Mouse (Mus musculus) liver, postnatal 0 days (tissue): ENCODE results near the gene Ndufa3. TPM values are rescaled to one million over a fixed set of nuclear protein-coding genes. Genes with fewer than 3 reads are reported as not detected.

Source experiments
- ATAC-seq: fragments of 200-750 bp; cut with Nextera tagmentation; 2 replicates; pipeline ENCODE4 v1.8.0; 2017; ENCODE audit warnings: mild to moderate bottlenecking, moderate library complexity
- DNase-seq: peaks from one replicate; pipeline ENCODE4 v3.0.0-alpha.2; 2016
- H3K27ac ChIP-seq: fragments of 300-500 bp; sonication (generic); 2 replicates; pipeline ENCODE4 v1.5.1; 2014; ENCODE audit warnings: antibody characterized with exemption, moderate library complexity, mild to moderate bottlenecking, low read depth
- H3K27me3 ChIP-seq: fragments of 300-500 bp; sonication (generic); 2 replicates; pipeline ENCODE4 v1.6.1; 2014; ENCODE audit warnings: low read length, control low read depth, mixed read lengths; ENCODE audit not compliant: insufficient read depth
- H3K36me3 ChIP-seq: fragments of 300-500 bp; sonication (generic); replicated peaks from 2 replicates; pipeline ENCODE4 v1.6.1; 2014; ENCODE audit warnings: mild to moderate bottlenecking, control low read depth, low read length, moderate library complexity, mixed read lengths; ENCODE audit not compliant: insufficient read depth
- H3K4me1 ChIP-seq: fragments of 300-500 bp; sonication (generic); 2 replicates; pipeline ENCODE4 v1.6.1; 2014; ENCODE audit warnings: antibody characterized with exemption, mild to moderate bottlenecking, control low read depth; ENCODE audit not compliant: insufficient read depth
- H3K4me2 ChIP-seq: fragments of 300-500 bp; sonication (generic); 2 replicates; pipeline ENCODE4 v1.6.1; 2014; ENCODE audit warnings: low read depth, mild to moderate bottlenecking, low read length, moderate library complexity, mixed read lengths
- H3K4me3 ChIP-seq: fragments of 300-500 bp; sonication (generic); 2 replicates; pipeline ENCODE4 v1.5.1; 2014; ENCODE audit warnings: low read depth, low read length
- H3K9ac ChIP-seq: fragments of 300-500 bp; sonication (generic); replicated peaks from 2 replicates; pipeline ENCODE4 v1.6.1; 2014; ENCODE audit warnings: mild to moderate bottlenecking, moderate library complexity
- H3K9me3 ChIP-seq: fragments of 300-500 bp; sonication (generic); 2 replicates; pipeline ENCODE4 v1.6.1; 2016; ENCODE audit warnings: mild to moderate bottlenecking, control low read depth, low read length, mixed read lengths
- CTCF ChIP-seq: sonication (generic); IDR thresholded peaks from 2 replicates; pipeline ENCODE4 v1.5.1; 2016; ENCODE audit warnings: antibody characterized with exemption, low read depth
- EP300 ChIP-seq: IDR thresholded peaks from 2 replicates; pipeline ENCODE4 v1.6.1; 2016; ENCODE audit warnings: antibody characterized with exemption, low read depth, mild to moderate bottlenecking
- WGBS: fragments of 180-500 bp; shearing (Covaris S2); extraction: QIAGEN DNeasy Blood & Tissue Kit; methylation state at CpG from one replicate; pipeline ENCODE4 v1.1.7; 2014; ENCODE audit not compliant: insufficient replicate concordance; 5-methylcytosine and 5-hydroxymethylcytosine counted together
- polyA plus RNA-seq: library from polyadenylated mRNA; unstranded; fragments of >200 nt; fragmentation: Nextera tagmentation; extraction: Ambion mirVana; gene quantifications from 2 replicates; pipeline ENCODE4 v1.2.1, GENCODE M21; 2015

The Ndufa3 gene
- polyA plus RNA-seq, 1 experiment from 2014 or later, result 415 TPM

GRCm38 (mm10) chr7:3607391-3607790, 9.8 kb upstream of the Ndufa3 start:
- 77% methylated on average over 6 of the region's 6 CpGs for WGBS

GRCm38 (mm10) chr7:3608668-3609067, 8.5 kb upstream of the Ndufa3 start:
- ATAC-seq (peak; percentile 59), DNase-seq (no peak)
- WGBS, result 63% methylated on average over 3 of the region's 3 CpGs
- no peak overlapping the region for H3K4me2 ChIP-seq
- no peak overlapping the region for H3K4me3 ChIP-seq
- H3K9me3 ChIP-seq, result no peaks in the 10 kb centered on the region
- H3K27me3 ChIP-seq, result no peaks in the 10 kb centered on the region
- no peak overlapping the region for H3K9ac ChIP-seq
- TF ChIP-seq CTCF (no peak), EP300 (no peak)
- H3K4me1 ChIP-seq, result no peaks in the 10 kb centered on the region
- H3K36me3 ChIP-seq, result no peaks in the 10 kb centered on the region
- peak overlapping the region; percentile 76 for H3K27ac ChIP-seq

More at GRCm38 (mm10) chr7:3607391-3607790, 9.8 kb upstream of the Ndufa3 start:
- no peak for TF ChIP-seq EP300
- TF ChIP-seq CTCF, result no peak
- Histone ChIP-seq H3K4me2 (no peak overlapping the region), H3K9me3 (no peaks in the 10 kb centered on the region), H3K27ac (no peak overlapping the region), H3K4me1 (no peaks in the 10 kb centered on the region), H3K36me3 (no peaks in the 10 kb centered on the region), H3K27me3 (no peaks in the 10 kb centered on the region), H3K9ac (no peak overlapping the region), H3K4me3 (no peak overlapping the region)
- no peak for ATAC-seq
- no peak for DNase-seq

- peak; percentile 89 for ATAC-seq
- peak; percentile 74 for DNase-seq
Measured at GRCm38 (mm10) chr7:3609082-3609481, 8.1 kb upstream of the Ndufa3 start.

GRCm38 (mm10) chr7:3610437-3610836, 6.7 kb upstream of the Ndufa3 start:
- Histone ChIP-seq H3K4me1 (no peaks in the 10 kb centered on the region), H3K9me3 (no peaks in the 10 kb centered on the region), H3K27ac (no peak overlapping the region), H3K27me3 (no peaks in the 10 kb centered on the region), H3K4me2 (no peak overlapping the region), H3K36me3 (no peaks in the 10 kb centered on the region), H3K9ac (no peak overlapping the region), H3K4me3 (no peak overlapping the region)
- DNase-seq (no peak), ATAC-seq (no peak)
- WGBS, result 53% methylated on average over 3 of the region's 3 CpGs
- TF ChIP-seq EP300, result no peak
- TF ChIP-seq CTCF, result no peak

More at GRCm38 (mm10) chr7:3609082-3609481, 8.1 kb upstream of the Ndufa3 start:
- Histone ChIP-seq H3K36me3 (no peaks in the 10 kb centered on the region), H3K4me2 (no peak overlapping the region), H3K4me3 (no peak overlapping the region), H3K4me1 (no peaks in the 10 kb centered on the region), H3K9ac (no peak overlapping the region), H3K9me3 (no peaks in the 10 kb centered on the region), H3K27ac (peak overlapping the region; percentile 76), H3K27me3 (no peaks in the 10 kb centered on the region)
- WGBS, result 40% methylated on average over 3 of the region's 3 CpGs
- TF ChIP-seq EP300, result peak; percentile 26; the same call in 1 of the 2 replicates
- TF ChIP-seq CTCF, result no peak

- no peaks in the 10 kb centered on the region for H3K9me3 ChIP-seq
- no peak overlapping the region for H3K9ac ChIP-seq
- H3K36me3 ChIP-seq, result no peaks in the 10 kb centered on the region
- no peak overlapping the region for H3K4me3 ChIP-seq
- H3K27ac ChIP-seq, result no peak overlapping the region
- H3K4me1 ChIP-seq, result no peaks in the 10 kb centered on the region
- no peaks in the 10 kb centered on the region for H3K27me3 ChIP-seq
- ATAC-seq (0 out of 2 replicates have a peak, but pooled peaks have one; percentile 11), DNase-seq (no peak)
- TF ChIP-seq EP300 (no peak), CTCF (no peak)
- 80% methylated on average over 13 of the region's 13 CpGs for WGBS
- H3K4me2 ChIP-seq, result no peak overlapping the region
Measured at GRCm38 (mm10) chr7:3611006-3611405, 6.2 kb upstream of the Ndufa3 start.

GRCm38 (mm10) chr7:3614021-3614420, 3.2 kb upstream of the Ndufa3 start:
- H3K4me3 ChIP-seq, result no peak overlapping the region
- no peak for TF ChIP-seq EP300
- no peak for TF ChIP-seq CTCF
- peaks cover 5% of the 10 kb centered on the region; the same call in 1 of the 2 replicates for H3K36me3 ChIP-seq
- no peak overlapping the region for H3K9ac ChIP-seq
- 54% methylated on average over 3 of the region's 3 CpGs for WGBS
- H3K4me2 ChIP-seq, result no peak overlapping the region
- H3K4me1 ChIP-seq, result peaks cover 14% of the 10 kb centered on the region
- ATAC-seq (no peak), DNase-seq (no peak)
- no peaks in the 10 kb centered on the region for H3K27me3 ChIP-seq
- H3K27ac ChIP-seq, result no peak overlapping the region
- no peaks in the 10 kb centered on the region for H3K9me3 ChIP-seq

- Histone ChIP-seq H3K4me2 (peak within 1 kb of the TSS; percentile 78), H3K9me3 (no peaks in the 10 kb centered on the region), H3K9ac (no peak within 1 kb of the TSS), H3K27ac (no peak within 1 kb of the TSS), H3K4me1 (peaks cover 14% of the 10 kb centered on the region), H3K27me3 (no peaks in the 10 kb centered on the region), H3K4me3 (peak within 1 kb of the TSS; percentile 75), H3K36me3 (peaks cover 22% of the 10 kb centered on the region)
- DNase-seq (no peak), ATAC-seq (no peak)
- no peak for TF ChIP-seq EP300
- TF ChIP-seq CTCF, result no peak
- 69% methylated on average over 4 of the region's 4 CpGs for WGBS
Measured at GRCm38 (mm10) chr7:3616057-3616388, 1.1 kb upstream of the Ndufa3 start, which contains the start of gene Oscar. Gene Oscar (minus strand): TSS chr7:3616157.
